Mouse (Mus musculus): ENCODE measurements at regions not wholly inside any gene's neighbourhood (a gene's known extent, or its start where the extent isn't known, plus 50 kb on each side); places are given as distances from the start of the nearest gene placed in this dataset.

GRCm38 (mm10) chr9:46600803-46601202 is 281.0 kb upstream of the 4931429L15Rik start:
- ATAC-seq (replicated peaks in 1 of 2; ENCODE audit: insufficient read depth in 1 of 2, low FRiP score in 2 of 2, low TSS enrichment in 1 of 2, low read depth in 1 of 2, poor library complexity in 2 of 2, severe bottlenecking in 2 of 2), result no peak

- ATAC-seq (replicated peaks in 1 of 2; ENCODE audit: insufficient read depth in 1 of 2, low FRiP score in 2 of 2, low TSS enrichment in 1 of 2, low read depth in 1 of 2, poor library complexity in 2 of 2, severe bottlenecking in 2 of 2), result no peak
These were observed 280.3 kb upstream of the 4931429L15Rik start for GRCm38 (mm10) chr9:46599931-46600708.

DNA sequence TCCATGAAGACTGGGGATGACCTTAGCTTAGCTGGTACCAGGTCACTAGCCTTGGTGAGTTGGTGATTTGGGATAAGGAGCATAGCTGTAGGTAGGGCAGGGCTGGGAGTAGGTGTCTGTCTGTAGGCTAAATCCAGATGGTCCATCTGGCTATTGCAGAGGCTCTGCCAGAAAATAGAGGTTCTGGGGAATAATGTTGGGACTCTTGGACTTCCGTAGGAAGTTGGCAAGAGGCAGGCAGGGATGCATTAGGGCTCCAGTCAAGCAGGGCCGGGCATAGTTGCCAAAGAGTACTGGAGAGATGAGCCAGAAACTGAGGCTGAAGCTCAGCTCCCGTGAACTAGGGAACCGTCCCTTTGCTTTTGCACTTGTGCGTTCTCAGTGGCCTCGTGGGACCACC is 278.7 kb upstream of the 4931429L15Rik start:
- no peak for ATAC-seq (replicated peaks in 1 of 2; ENCODE audit: insufficient read depth in 1 of 2, low FRiP score in 2 of 2, low TSS enrichment in 1 of 2, low read depth in 1 of 2, poor library complexity in 2 of 2, severe bottlenecking in 2 of 2)

DNA sequence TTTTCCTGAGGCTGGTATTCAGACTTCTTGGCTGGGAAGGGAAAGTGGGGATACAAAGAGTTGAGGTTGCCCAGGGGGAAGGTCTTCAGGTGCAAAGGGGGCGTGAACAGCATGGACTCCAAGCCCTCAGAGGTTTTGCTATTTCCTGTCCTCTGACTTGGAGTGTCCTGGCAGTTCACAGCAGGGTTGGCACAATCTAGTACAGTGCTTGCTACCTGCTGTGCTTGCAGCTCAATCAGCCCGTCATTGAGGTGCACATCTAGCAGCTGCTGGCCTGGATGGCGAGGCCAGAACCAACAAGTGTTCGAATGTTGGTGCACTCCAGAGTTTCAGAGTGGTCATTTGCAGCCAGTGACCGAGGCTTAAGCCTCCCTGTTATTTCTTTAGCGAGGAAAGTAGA is 273.7 kb upstream of the 4931429L15Rik start:
- ATAC-seq (replicated peaks in 1 of 2; ENCODE audit: insufficient read depth in 1 of 2, low FRiP score in 2 of 2, low TSS enrichment in 1 of 2, low read depth in 1 of 2, poor library complexity in 2 of 2, severe bottlenecking in 2 of 2), result no peak

GRCm38 (mm10) chr9:46592908-46593307 is 273.1 kb upstream of the 4931429L15Rik start:
- ATAC-seq (replicated peaks in 1 of 2; ENCODE audit: insufficient read depth in 1 of 2, low FRiP score in 2 of 2, low TSS enrichment in 1 of 2, low read depth in 1 of 2, poor library complexity in 2 of 2, severe bottlenecking in 2 of 2), result no peak

DNA sequence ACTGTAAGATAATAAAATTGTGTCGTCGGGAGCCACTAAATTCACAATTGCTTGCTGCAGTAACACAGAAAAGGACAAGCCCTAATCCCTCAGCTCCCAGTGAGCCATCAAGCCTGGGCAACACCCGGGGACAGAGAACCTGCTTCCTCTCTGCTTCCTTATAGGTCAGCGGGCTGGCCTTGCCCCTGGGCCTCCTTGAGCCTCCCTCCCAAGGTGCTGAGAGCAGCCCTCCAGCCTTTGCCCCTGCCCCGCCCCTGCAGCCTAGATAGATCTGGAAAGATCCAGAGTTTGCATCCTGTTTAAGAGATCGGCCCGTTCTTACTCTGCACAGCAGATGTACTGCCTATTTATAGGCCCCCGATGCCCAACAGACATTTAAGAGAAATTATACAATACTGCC is 267.0 kb upstream of the 4931429L15Rik start:
- ATAC-seq (replicated peaks in 1 of 2; ENCODE audit: insufficient read depth in 1 of 2, low FRiP score in 2 of 2, low TSS enrichment in 1 of 2, low read depth in 1 of 2, poor library complexity in 2 of 2, severe bottlenecking in 2 of 2), result no peak

- no peak for ATAC-seq (replicated peaks in 1 of 2; ENCODE audit: insufficient read depth in 1 of 2, low FRiP score in 2 of 2, low TSS enrichment in 1 of 2, low read depth in 1 of 2, poor library complexity in 2 of 2, severe bottlenecking in 2 of 2)
These were observed 262.1 kb upstream of the 4931429L15Rik start for GRCm38 (mm10) chr9:46581844-46582243.

DNA sequence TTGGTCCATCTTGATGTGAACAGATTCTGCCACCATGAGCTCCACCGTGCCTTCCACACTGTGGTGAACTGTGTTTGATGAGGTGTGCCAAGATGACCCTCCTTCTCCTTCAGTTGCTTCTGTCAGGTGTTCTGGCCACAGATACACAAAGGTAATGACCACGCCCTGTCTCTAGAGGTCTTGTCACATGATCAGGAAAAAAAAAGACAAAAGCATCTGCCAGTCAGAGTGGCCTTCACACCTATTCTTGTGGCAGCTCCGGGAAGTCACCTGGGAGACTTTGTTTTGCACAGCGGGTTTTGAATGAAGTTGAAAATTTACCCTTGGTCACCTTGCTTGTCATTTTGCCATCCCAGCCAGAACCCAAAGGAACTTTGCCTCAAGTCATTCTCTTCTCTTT is 242.5 kb upstream of the 4931429L15Rik start:
- ATAC-seq (replicated peaks in 1 of 2; ENCODE audit: insufficient read depth in 1 of 2, low FRiP score in 2 of 2, low TSS enrichment in 1 of 2, low read depth in 1 of 2, poor library complexity in 2 of 2, severe bottlenecking in 2 of 2), result no peak

GRCm38 (mm10) chr9:46558481-46558880 is 238.7 kb upstream of the 4931429L15Rik start:
- no peak for ATAC-seq (replicated peaks in 1 of 2; ENCODE audit: insufficient read depth in 1 of 2, low FRiP score in 2 of 2, low TSS enrichment in 1 of 2, low read depth in 1 of 2, poor library complexity in 2 of 2, severe bottlenecking in 2 of 2)

DNA sequence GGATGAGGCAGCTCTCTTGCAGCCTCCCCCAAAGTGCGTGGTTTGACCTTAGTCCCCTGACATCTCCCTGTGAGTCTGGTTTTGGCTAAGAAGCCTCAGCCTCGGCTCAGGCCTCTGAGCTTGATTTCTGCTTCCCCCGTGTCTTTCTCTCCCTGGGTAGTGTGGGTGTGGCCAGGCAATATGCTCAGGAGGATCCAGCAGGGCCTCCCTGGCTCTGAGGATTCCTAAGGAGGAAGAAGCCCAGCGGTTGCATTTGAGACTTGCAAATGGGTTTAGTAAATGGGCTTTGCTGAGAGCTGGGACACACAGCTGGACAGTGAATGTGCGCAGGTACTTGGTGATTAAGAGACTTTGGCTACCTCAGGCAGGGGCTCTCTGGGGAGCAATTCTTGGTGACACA is 238.0 kb upstream of the 4931429L15Rik start:
- ATAC-seq (replicated peaks in 1 of 2; ENCODE audit: insufficient read depth in 1 of 2, low FRiP score in 2 of 2, low TSS enrichment in 1 of 2, low read depth in 1 of 2, poor library complexity in 2 of 2, severe bottlenecking in 2 of 2), result no peak

- ATAC-seq (replicated peaks in 1 of 2; ENCODE audit: insufficient read depth in 1 of 2, low FRiP score in 2 of 2, low TSS enrichment in 1 of 2, low read depth in 1 of 2, poor library complexity in 2 of 2, severe bottlenecking in 2 of 2), result no peak
These were observed 235.4 kb upstream of the 4931429L15Rik start for GRCm38 (mm10) chr9:46555156-46555555.

DNA sequence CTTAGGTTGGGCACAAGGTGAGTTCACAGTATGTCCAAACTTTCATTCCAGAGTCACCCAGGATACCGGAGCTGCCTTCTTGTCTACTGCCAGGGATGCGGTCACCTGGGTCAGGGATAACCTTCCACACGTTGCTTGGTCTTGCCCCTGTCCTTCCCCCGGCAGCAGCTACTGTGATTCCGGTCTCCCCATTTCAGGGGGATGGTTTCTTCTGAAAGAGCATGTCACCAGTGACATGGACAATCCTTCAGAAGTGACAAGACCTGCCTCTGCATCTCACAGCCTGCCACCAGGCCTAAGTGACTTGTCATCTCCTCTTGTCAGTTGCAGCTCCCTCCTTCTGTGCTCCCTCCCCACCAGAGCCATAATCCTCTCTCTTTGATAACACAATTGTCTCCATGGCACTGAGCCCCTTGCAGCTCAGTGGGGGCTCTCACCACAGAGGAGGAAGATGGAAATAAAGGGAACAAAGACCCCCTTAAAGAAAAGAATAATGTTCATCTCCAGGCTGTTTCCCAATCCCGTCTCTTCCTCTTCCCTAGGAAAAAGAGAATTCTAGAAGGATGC is 234.9 kb upstream of the 4931429L15Rik start:
- ATAC-seq (replicated peaks in 1 of 2; ENCODE audit: insufficient read depth in 1 of 2, low FRiP score in 2 of 2, low TSS enrichment in 1 of 2, low read depth in 1 of 2, poor library complexity in 2 of 2, severe bottlenecking in 2 of 2), result no peak

- ATAC-seq (replicated peaks in 1 of 2; ENCODE audit: insufficient read depth in 1 of 2, low FRiP score in 2 of 2, low TSS enrichment in 1 of 2, low read depth in 1 of 2, poor library complexity in 2 of 2, severe bottlenecking in 2 of 2), result no peak
These were observed 229.6 kb upstream of the 4931429L15Rik start for GRCm38 (mm10) chr9:46549416-46549815.

DNA sequence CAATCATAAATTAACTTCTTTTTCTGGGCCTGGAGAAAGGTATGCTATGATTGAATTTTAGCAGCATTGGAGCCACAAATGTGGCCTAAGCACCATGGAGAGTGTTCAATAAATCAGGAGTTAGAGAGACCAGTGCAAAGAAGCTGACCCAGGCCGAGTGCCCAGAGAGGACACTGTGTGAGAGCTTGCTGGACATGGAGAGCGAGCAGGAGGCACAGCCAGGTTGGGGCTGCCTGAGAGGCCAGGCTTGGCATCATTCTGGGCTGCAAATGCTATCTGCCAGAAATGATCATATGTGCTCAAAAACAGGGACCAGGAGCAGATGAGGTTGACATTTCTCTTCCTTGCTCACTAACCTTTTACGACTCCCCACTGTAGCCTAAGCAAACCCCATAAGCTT is 224.5 kb upstream of the 4931429L15Rik start:
- no peak for ATAC-seq (replicated peaks in 1 of 2; ENCODE audit: insufficient read depth in 1 of 2, low FRiP score in 2 of 2, low TSS enrichment in 1 of 2, low read depth in 1 of 2, poor library complexity in 2 of 2, severe bottlenecking in 2 of 2)

DNA sequence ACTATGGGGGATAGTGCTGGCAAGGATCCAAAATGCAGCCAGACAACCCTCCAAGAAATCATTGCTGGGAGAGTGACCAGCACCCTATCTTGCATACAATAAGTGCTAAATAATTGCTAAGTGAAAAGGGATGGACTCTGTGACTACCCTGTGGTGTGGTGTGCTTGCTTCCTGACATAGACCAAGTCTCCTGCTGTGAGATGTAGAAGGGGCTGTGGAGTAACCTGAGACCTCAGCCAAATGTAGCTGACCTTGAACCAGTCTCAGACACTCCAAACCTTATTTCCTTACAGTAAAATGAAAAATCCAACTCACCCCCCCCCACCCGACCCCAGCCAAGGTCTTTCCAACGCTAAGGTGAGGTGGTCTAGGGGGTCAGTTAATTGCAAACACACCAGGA is 221.2 kb upstream of the 4931429L15Rik start:
- ATAC-seq (replicated peaks in 1 of 2; ENCODE audit: insufficient read depth in 1 of 2, low FRiP score in 2 of 2, low TSS enrichment in 1 of 2, low read depth in 1 of 2, poor library complexity in 2 of 2, severe bottlenecking in 2 of 2), result no peak

- no peak for ATAC-seq (replicated peaks in 1 of 2; ENCODE audit: insufficient read depth in 1 of 2, low FRiP score in 2 of 2, low TSS enrichment in 1 of 2, low read depth in 1 of 2, poor library complexity in 2 of 2, severe bottlenecking in 2 of 2)
These were observed 218.8 kb upstream of the 4931429L15Rik start for GRCm38 (mm10) chr9:46538616-46539015.

DNA sequence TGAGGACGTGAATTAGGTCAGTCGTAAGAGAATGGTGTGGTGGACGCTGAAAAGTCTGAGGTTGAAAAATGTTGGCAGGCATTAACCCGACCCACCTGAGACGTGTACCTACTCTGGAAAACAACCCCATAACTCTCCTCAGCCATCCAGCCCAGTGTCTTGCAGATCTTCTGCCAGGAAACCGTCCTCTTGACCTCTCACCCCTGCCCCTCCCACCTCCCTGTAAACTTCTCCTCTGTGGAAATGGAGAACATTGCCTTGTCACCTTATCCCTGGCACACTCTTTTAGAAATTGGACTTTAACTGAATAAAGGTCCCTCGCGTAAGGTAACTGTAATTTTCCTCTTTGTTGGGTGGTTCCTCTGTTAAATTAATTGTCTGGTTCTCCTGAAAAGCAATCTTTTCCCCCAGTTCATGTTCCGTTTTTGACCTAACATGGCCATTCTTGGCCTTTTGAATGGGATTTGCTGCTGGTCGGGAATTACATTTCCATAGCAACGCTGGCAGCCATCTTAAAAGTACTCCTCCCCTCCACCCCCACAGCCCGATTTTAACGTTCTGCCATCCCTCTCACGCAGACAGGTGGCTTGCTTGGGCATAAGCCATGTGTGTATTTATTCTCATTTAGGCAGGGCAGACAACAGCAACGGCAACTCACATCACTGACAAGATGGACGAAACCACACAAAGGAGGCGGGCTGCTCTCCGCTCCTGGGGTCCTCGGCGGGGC is 196.8 kb upstream of the 4931429L15Rik start:
- ATAC-seq (replicated peaks in 1 of 2; ENCODE audit: insufficient read depth in 1 of 2, low FRiP score in 2 of 2, low TSS enrichment in 1 of 2, low read depth in 1 of 2, poor library complexity in 2 of 2, severe bottlenecking in 2 of 2), result no peak

GRCm38 (mm10) chr9:46512276-46513051 is 192.7 kb upstream of the 4931429L15Rik start:
- no peak for ATAC-seq (replicated peaks in 1 of 2; ENCODE audit: insufficient read depth in 1 of 2, low FRiP score in 2 of 2, low TSS enrichment in 1 of 2, low read depth in 1 of 2, poor library complexity in 2 of 2, severe bottlenecking in 2 of 2)
